Mouse (Mus musculus): ENCODE data around the gene Arl10. TPM values are rescaled to one million over a fixed set of nuclear protein-coding genes. Genes with fewer than 3 reads are reported as not detected.

Gene Arl10
- total and polyA plus RNA-seq, 2 experiments from 2014 or later: 10.7 to 85.9 TPM

DNA sequence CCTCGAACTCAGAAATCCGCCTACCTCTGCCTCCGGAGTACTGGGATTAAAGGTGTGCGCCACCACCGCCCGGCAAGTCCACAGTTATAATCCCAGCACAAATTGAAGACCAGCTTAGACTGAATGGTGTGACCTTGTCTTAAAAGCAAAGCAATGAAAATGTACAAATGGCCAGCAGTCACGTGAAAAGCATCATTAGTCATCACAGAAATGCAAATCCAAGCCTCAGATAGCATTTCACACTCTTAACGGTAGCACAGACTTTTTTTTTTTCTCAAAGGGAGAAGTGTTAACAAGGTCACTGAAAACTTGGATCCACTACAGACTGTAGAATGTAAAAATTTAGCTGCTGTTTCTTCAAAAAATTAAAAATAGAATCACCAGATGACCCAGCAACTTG, 41.5 kb downstream of the Arl10 start:
- DNase-seq (ENCODE audit: low spot score) (no peak), ATAC-seq (ENCODE audit: insufficient read depth, low read depth) (no peak)
- Histone ChIP-seq H3K27ac (ENCODE audit: low read depth) (no peak overlapping the region), H3K9me3 (replicated peaks; ENCODE audit: control insufficient read depth, low read length) (no peaks in the 10 kb centered on the region), H3K4me3 (ENCODE audit: low read depth, low read length) (no peak overlapping the region), H3K4me1 (ENCODE audit: control insufficient read depth, insufficient read depth) (no peaks in the 10 kb centered on the region), H3K9ac (replicated peaks; ENCODE audit: low read depth, low read length) (no peak overlapping the region), H3K27me3 (ENCODE audit: control insufficient read depth, insufficient read depth, low read length) (no peaks in the 10 kb centered on the region), H3K4me2 (ENCODE audit: low read depth, low read length) (no peak overlapping the region), H3K36me3 (replicated peaks; ENCODE audit: control insufficient read depth, insufficient read depth, low read length) (no peaks in the 10 kb centered on the region)
- no peak for TF ChIP-seq CTCF (IDR thresholded peaks at IDR 0.05; ENCODE audit: low read depth)
- 77% methylated on average over 8 of the region's 8 CpGs for WGBS

DNA sequence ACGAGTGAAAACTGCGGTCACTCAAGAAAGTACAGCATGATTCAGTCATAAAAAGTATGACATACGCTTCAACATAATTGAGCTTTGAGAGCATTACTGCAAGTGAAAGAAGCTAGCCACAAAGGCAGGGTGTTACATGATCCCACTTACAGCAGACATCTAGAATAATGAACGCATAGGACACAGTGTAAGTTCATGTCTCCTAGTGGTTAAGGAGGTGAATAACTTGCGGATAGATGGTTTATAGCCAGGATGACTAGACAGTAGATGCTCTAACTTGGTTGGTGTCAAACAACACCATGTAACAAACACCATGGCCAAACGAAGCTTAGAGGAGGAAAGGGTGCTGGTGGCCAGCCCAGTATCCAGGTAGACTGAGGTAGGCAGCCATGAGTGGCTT, 42.2 kb downstream of the Arl10 start:
- Histone ChIP-seq H3K4me1 (ENCODE audit: control insufficient read depth, insufficient read depth) (no peaks in the 10 kb centered on the region), H3K36me3 (replicated peaks; ENCODE audit: control insufficient read depth, insufficient read depth, low read length) (no peaks in the 10 kb centered on the region), H3K4me3 (ENCODE audit: low read depth, low read length) (no peak overlapping the region), H3K27me3 (ENCODE audit: control insufficient read depth, insufficient read depth, low read length) (no peaks in the 10 kb centered on the region), H3K4me2 (ENCODE audit: low read depth, low read length) (no peak overlapping the region), H3K27ac (ENCODE audit: low read depth) (no peak overlapping the region), H3K9ac (replicated peaks; ENCODE audit: low read depth, low read length) (no peak overlapping the region), H3K9me3 (replicated peaks; ENCODE audit: control insufficient read depth, low read length) (no peaks in the 10 kb centered on the region)
- no peak for ATAC-seq (ENCODE audit: insufficient read depth, low read depth)
- no peak for DNase-seq (ENCODE audit: low spot score)
- WGBS: 56% methylated on average over 6 of the region's 6 CpGs
- TF ChIP-seq CTCF (IDR thresholded peaks at IDR 0.05; ENCODE audit: low read depth): peak; percentile 27; the same call in 1 of the 2 replicates
- no peak for TF ChIP-seq EP300 (IDR thresholded peaks at IDR 0.05; ENCODE audit: low read depth)

DNA sequence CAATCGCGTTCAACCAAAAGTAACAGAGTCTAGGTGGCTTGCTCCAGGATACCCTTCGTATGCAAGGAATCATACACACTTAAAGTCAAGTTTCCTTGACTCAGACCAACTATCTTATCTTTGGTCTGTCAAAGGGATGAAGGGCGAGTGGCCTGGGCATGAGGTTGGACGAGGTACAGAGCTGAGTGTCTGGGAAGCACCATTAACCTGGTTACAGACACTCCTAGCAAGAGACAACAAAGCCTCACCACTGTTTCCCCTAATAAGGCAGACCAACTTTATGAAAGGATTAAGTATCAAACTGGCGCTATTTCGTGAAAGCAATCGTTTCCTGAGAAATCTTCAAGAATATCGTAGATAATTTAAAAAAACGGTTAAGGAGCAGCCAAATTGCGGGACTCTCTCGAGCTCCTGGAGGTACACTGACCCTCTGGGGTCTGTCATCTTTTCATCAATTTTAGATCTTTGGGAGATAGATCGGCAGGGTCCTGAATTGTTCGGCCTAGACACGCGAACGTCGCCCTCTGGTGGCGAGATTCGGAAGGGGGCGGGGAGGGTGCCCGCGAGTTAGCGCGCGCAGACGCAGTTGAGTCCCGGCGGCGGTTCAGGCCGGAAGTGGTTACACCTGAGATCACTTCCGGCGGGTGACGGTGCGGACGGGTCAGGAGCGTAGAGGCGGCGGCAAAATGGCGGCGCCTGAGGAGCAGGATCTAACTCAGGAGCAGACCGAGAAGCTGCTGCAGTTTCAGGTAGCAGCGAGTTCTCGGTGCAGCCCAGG, 46.5 kb downstream of the Arl10 start, which contains the start of gene Faf2:
TSS of gene Faf2 (plus strand) at position 630 of the 778 bp plus-strand sequence.
- peak within 1 kb of the TSS; percentile 81 for H3K27ac ChIP-seq (ENCODE audit: low read depth)
- no peaks in the 10 kb centered on the region for H3K36me3 ChIP-seq (replicated peaks; ENCODE audit: control insufficient read depth, insufficient read depth, low read length)
- no peaks in the 10 kb centered on the region for H3K9me3 ChIP-seq (replicated peaks; ENCODE audit: control insufficient read depth, low read length)
- H3K4me3 ChIP-seq (ENCODE audit: low read depth, low read length): peak within 1 kb of the TSS; percentile 90
- peak; percentile 92 for DNase-seq (ENCODE audit: low spot score)
- WGBS: 8% methylated on average over 44 of the region's 44 CpGs
- TF ChIP-seq CTCF (IDR thresholded peaks at IDR 0.05; ENCODE audit: low read depth) (peak; percentile 98), EP300 (IDR thresholded peaks at IDR 0.05; ENCODE audit: low read depth) (no peak)
- ATAC-seq (ENCODE audit: insufficient read depth, low read depth): peak; percentile 99
- H3K4me1 ChIP-seq (ENCODE audit: control insufficient read depth, insufficient read depth): peaks cover 11% of the 10 kb centered on the region; the same call in 1 of the 2 replicates
- H3K9ac ChIP-seq (replicated peaks; ENCODE audit: low read depth, low read length): peak within 1 kb of the TSS; percentile 94
- peak within 1 kb of the TSS; percentile 81 for H3K4me2 ChIP-seq (ENCODE audit: low read depth, low read length)
- no peaks in the 10 kb centered on the region for H3K27me3 ChIP-seq (ENCODE audit: control insufficient read depth, insufficient read depth, low read length)

DNA sequence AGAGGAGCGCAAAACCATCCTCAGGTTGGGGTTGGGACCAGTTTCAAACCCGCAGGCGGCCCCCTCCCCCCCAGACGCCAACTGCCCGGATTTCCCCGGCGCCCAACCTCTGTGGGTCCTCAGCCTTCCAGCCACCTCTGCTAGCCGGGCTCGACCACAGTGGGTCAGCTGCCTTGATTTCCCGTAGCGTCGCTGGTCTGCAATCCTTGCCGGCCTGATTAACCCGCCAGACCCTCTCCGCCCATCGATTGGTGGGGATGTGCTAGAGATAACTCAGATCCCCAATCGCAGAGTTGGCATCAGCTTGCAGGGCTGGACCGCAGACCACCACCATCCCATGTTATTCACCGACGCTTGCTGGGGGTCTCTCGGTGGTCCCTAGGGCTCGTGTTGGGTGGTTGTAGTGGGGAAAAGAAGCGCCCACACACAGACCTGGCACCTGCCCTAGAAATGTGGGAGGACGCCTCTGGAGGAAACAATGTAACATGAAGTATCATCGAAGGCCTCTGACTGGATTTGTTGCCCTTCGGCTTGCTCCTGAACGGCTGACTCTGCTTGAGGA, 47.2 kb downstream of the Arl10 start:
- DNase-seq (ENCODE audit: low spot score) (no peak), ATAC-seq (ENCODE audit: insufficient read depth, low read depth) (peak; percentile 45; the same call in 1 of the 2 replicates)
- H3K27me3 ChIP-seq (ENCODE audit: control insufficient read depth, insufficient read depth, low read length): no peaks in the 10 kb centered on the region
- H3K9me3 ChIP-seq (replicated peaks; ENCODE audit: control insufficient read depth, low read length): no peaks in the 10 kb centered on the region
- H3K4me3 ChIP-seq (ENCODE audit: low read depth, low read length): peak overlapping the region; percentile 90
- peak overlapping the region; percentile 81 for H3K4me2 ChIP-seq (ENCODE audit: low read depth, low read length)
- H3K36me3 ChIP-seq (replicated peaks; ENCODE audit: control insufficient read depth, insufficient read depth, low read length): no peaks in the 10 kb centered on the region
- TF ChIP-seq EP300 (IDR thresholded peaks at IDR 0.05; ENCODE audit: low read depth): no peak
- no peak for TF ChIP-seq CTCF (IDR thresholded peaks at IDR 0.05; ENCODE audit: low read depth)
- under 1% methylated on average over 23 of the region's 27 CpGs for WGBS
- H3K27ac ChIP-seq (ENCODE audit: low read depth): peak overlapping the region; percentile 81
- H3K9ac ChIP-seq (replicated peaks; ENCODE audit: low read depth, low read length): peak overlapping the region; percentile 94
- H3K4me1 ChIP-seq (ENCODE audit: control insufficient read depth, insufficient read depth): peaks cover 11% of the 10 kb centered on the region; the same call in 1 of the 2 replicates

DNA sequence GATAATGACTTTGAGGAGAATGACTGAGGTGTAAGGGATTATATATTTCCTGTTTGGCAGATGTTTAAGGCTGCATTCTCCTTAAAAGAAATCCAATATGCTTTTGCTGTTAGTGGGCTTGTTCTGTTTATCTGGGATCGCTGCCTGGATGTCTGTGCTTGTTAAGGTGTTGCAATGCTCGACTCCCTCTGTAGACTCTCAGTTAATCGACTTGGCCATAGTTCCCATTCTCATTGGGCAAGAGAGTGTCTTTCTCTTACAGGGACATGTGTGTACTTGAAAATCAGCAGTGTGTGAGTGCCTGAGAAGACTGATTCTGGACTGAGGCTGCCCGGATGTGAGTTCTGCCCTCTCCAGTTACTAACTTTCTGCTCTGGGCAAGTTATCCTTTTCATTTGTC, 54.3 kb downstream of the Arl10 start:
- no peak overlapping the region for H3K9ac ChIP-seq (replicated peaks; ENCODE audit: low read depth, low read length)
- ATAC-seq (ENCODE audit: insufficient read depth, low read depth): no peak
- H3K27ac ChIP-seq (ENCODE audit: low read depth): no peak overlapping the region
- no peaks in the 10 kb centered on the region for H3K4me1 ChIP-seq (ENCODE audit: control insufficient read depth, insufficient read depth)
- H3K4me2 ChIP-seq (ENCODE audit: low read depth, low read length): no peak overlapping the region
- DNase-seq (ENCODE audit: low spot score): no peak
- H3K27me3 ChIP-seq (ENCODE audit: control insufficient read depth, insufficient read depth, low read length): no peaks in the 10 kb centered on the region
- TF ChIP-seq EP300 (IDR thresholded peaks at IDR 0.05; ENCODE audit: low read depth): no peak
- no peak for TF ChIP-seq CTCF (IDR thresholded peaks at IDR 0.05; ENCODE audit: low read depth)
- 67% methylated on average over 4 of the region's 4 CpGs for WGBS
- H3K9me3 ChIP-seq (replicated peaks; ENCODE audit: control insufficient read depth, low read length): no peaks in the 10 kb centered on the region
- no peak overlapping the region for H3K4me3 ChIP-seq (ENCODE audit: low read depth, low read length)
- H3K36me3 ChIP-seq (replicated peaks; ENCODE audit: control insufficient read depth, insufficient read depth, low read length): no peaks in the 10 kb centered on the region

Small RNA genes within 50 kb of the gene (microRNA-seq; reads per million reads assigned to microRNA genes)
- gene Gm24195: not detected

Other genes with a start within 250 kb of the Arl10 start
- gene Cplx2, start 203.7 kb upstream of the Arl10 start, total RNA-seq (2014; rRNA removed; ENCODE audit: low replicate concordance): 6.5 and 7.6 TPM in 2 replicates
- 1.5 and 1.7 TPM in 2 replicates for gene Cplx2, start 203.7 kb upstream of the Arl10 start, polyA plus RNA-seq (2015; fragmentation: Nextera tagmentation; extraction: Ambion mirVana)
- 32.9 and 41.9 TPM in 2 replicates for gene Thoc3, start 106.2 kb upstream of the Arl10 start, total RNA-seq (2014; rRNA removed; ENCODE audit: low replicate concordance)
- gene Thoc3, start 106.2 kb upstream of the Arl10 start, polyA plus RNA-seq (2015; fragmentation: Nextera tagmentation; extraction: Ambion mirVana): 48.4 and 51.5 TPM in 2 replicates
- gene Simc1, start 71.2 kb upstream of the Arl10 start, total RNA-seq (2014; rRNA removed; ENCODE audit: low replicate concordance): 3.6 and 6.3 TPM in 2 replicates
- gene Simc1, start 71.2 kb upstream of the Arl10 start, polyA plus RNA-seq (2015; fragmentation: Nextera tagmentation; extraction: Ambion mirVana): 1.6 and 1.9 TPM in 2 replicates
- 106 and 130 TPM in 2 replicates for gene 4833439L19Rik, start 9.6 kb upstream of the Arl10 start, total RNA-seq (2014; rRNA removed; ENCODE audit: low replicate concordance)
- 100 and 110 TPM in 2 replicates for gene 4833439L19Rik, start 9.6 kb upstream of the Arl10 start, polyA plus RNA-seq (2015; fragmentation: Nextera tagmentation; extraction: Ambion mirVana)
- gene Nop16, start 15.1 kb downstream of the Arl10 start, total RNA-seq (2014; rRNA removed; ENCODE audit: low replicate concordance): 12.1 and 22.9 TPM in 2 replicates
- 29.9 and 30.0 TPM in 2 replicates for gene Nop16, start 15.1 kb downstream of the Arl10 start, polyA plus RNA-seq (2015; fragmentation: Nextera tagmentation; extraction: Ambion mirVana)
- gene Higd2a, start 15.2 kb downstream of the Arl10 start, total RNA-seq (2014; rRNA removed; ENCODE audit: low replicate concordance): 262 and 392 TPM in 2 replicates
- 496 and 515 TPM in 2 replicates for gene Higd2a, start 15.2 kb downstream of the Arl10 start, polyA plus RNA-seq (2015; fragmentation: Nextera tagmentation; extraction: Ambion mirVana)
- 32.1 and 43.6 TPM in 2 replicates for gene Cltb, start 36.3 kb downstream of the Arl10 start, total RNA-seq (2014; rRNA removed; ENCODE audit: low replicate concordance)
- 66.0 and 66.2 TPM in 2 replicates for gene Cltb, start 36.3 kb downstream of the Arl10 start, polyA plus RNA-seq (2015; fragmentation: Nextera tagmentation; extraction: Ambion mirVana)
- 32.1 and 48.9 TPM in 2 replicates for gene Faf2, start 46.8 kb downstream of the Arl10 start, total RNA-seq (2014; rRNA removed; ENCODE audit: low replicate concordance)
- 27.2 and 29.2 TPM in 2 replicates for gene Faf2, start 46.8 kb downstream of the Arl10 start, polyA plus RNA-seq (2015; fragmentation: Nextera tagmentation; extraction: Ambion mirVana)
- gene Rnf44, start 118.9 kb downstream of the Arl10 start, total RNA-seq (2014; rRNA removed; ENCODE audit: low replicate concordance): 40.1 and 55.1 TPM in 2 replicates
- 28.3 and 30.8 TPM in 2 replicates for gene Rnf44, start 118.9 kb downstream of the Arl10 start, polyA plus RNA-seq (2015; fragmentation: Nextera tagmentation; extraction: Ambion mirVana)
- 0.04 TPM in 1 of 2 replicates, not detected in the other for gene Cdhr2, start 126.4 kb downstream of the Arl10 start, total RNA-seq (2014; rRNA removed; ENCODE audit: low replicate concordance)
- gene Cdhr2, start 126.4 kb downstream of the Arl10 start, polyA plus RNA-seq (2015; fragmentation: Nextera tagmentation; extraction: Ambion mirVana): not detected in 2 replicates
- gene Gprin1, start 174.9 kb downstream of the Arl10 start, total RNA-seq (2014; rRNA removed; ENCODE audit: low replicate concordance): not detected in 2 replicates
- gene Gprin1, start 174.9 kb downstream of the Arl10 start, polyA plus RNA-seq (2015; fragmentation: Nextera tagmentation; extraction: Ambion mirVana): 0.03 TPM in 1 of 2 replicates, not detected in the other
- gene Sncb, start 191.6 kb downstream of the Arl10 start, total RNA-seq (2014; rRNA removed; ENCODE audit: low replicate concordance): not detected in 2 replicates
- gene Sncb, start 191.6 kb downstream of the Arl10 start, polyA plus RNA-seq (2015; fragmentation: Nextera tagmentation; extraction: Ambion mirVana): not detected in 2 replicates
- not detected in 2 replicates for gene Eif4e1b, start 209.0 kb downstream of the Arl10 start, total RNA-seq (2014; rRNA removed; ENCODE audit: low replicate concordance)
- gene Eif4e1b, start 209.0 kb downstream of the Arl10 start, polyA plus RNA-seq (2015; fragmentation: Nextera tagmentation; extraction: Ambion mirVana): not detected in 2 replicates
- 4.5 and 7.6 TPM in 2 replicates for gene Tspan17, start 214.4 kb downstream of the Arl10 start, total RNA-seq (2014; rRNA removed; ENCODE audit: low replicate concordance)
- gene Tspan17, start 214.4 kb downstream of the Arl10 start, polyA plus RNA-seq (2015; fragmentation: Nextera tagmentation; extraction: Ambion mirVana): 7.5 and 9.3 TPM in 2 replicates

Measured in heart, postnatal 0 days (tissue).